Mouse (Mus musculus) adrenal gland, adult 2 months (tissue): Measurements from ENCODE around the gene Cd79a. TPM values are rescaled to one million over a fixed set of nuclear protein-coding genes. Genes with fewer than 3 reads are reported as not detected.
A peak's percentile ranks its signal among the peaks of the same experiment; 100 is the strongest.

ENCODE experiments used
- DNase-seq: peaks from one replicate; pipeline ENCODE4 v3.0.0; 2021
- long read RNA-seq: library from polyadenylated mRNA; stranded (forward); transcript quantifications from one replicate; pipeline ENCODE4 v2.0.0, GENCODE M21; 2021
- polyA plus RNA-seq: library from polyadenylated mRNA; depleted of rRNA; stranded (reverse); fragments of >200 nt; gene quantifications from 2 replicates; pipeline ENCODE4 v1.2.3, GENCODE M21; 2012; rRNA removed
- total RNA-seq, 2 experiments: library from RNA; stranded (reverse); gene quantifications; 2 replicates each; pipeline ENCODE4 v1.2.3; 2021

Gene Cd79a
- total RNA-seq (under 1 TPM; 0.46 to 0.86 TPM), polyA plus RNA-seq (2.2 and 3.1 TPM in 2 replicates)
- long read RNA-seq, result 0 reads

DNA sequence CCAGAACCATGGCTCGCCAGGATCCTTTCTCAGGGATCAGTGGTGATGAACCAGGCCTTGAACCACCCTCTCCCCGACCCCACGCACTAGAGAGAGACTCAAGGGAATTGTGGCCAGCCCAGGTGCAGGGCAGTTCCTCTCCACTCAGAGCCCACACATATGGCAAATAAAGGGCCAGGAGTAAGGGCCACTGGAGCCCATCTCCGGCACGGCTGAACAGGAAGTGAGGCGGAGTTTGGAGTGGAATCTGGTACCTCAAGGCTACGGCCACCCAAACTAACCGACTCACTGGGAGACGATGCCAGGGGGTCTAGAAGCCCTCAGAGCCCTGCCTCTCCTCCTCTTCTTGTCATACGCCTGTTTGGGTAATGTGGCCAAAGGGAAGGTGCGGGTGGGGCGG lies at the start of gene Cd79a:
Gene Cd79a, plus strand, starts transcription at position 158 of the 400 bp plus-strand sequence.
- DNase-seq, result no peak

DNA sequence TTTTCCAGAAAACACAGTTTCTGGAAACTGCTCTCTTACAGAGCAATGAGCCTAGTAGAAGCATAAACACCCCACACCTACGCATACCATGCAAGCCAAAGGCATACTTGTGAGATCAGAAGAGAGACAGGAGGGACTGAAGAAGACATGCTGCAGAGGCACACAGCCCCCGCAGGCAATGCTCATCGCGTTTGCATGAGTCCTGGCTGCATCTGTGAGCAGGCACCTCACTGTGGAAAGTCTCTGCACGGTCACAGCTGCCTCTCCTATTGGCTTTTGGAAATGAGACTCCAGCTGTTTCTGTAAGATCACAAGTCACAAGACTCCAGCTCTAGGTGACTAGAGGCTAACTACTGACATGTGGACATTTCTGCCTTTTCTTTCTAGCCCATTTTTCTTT lies 47.0 kb upstream of the Cd79a start:
- no peak for DNase-seq

DNA sequence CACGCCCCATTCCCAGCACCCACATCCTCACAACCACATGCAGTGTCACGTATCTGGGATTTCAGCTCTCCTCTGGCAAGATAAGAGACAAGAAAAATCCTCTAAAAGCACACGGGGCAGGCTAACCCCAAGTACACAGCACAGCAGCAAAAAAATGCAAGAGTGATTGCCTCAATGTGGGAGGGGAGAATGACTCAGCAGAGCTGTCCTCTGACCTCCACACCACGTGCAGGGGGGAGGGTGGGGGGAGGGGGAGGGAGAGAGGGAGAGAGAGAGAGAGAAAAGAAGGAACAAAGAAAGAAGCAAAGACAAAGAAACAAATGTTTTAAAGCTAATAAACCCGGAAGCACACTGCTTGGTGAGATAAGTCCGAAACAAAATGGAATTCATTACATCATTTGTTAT lies 46.3 kb upstream of the Cd79a start:
- DNase-seq, result peak; percentile 83

DNA sequence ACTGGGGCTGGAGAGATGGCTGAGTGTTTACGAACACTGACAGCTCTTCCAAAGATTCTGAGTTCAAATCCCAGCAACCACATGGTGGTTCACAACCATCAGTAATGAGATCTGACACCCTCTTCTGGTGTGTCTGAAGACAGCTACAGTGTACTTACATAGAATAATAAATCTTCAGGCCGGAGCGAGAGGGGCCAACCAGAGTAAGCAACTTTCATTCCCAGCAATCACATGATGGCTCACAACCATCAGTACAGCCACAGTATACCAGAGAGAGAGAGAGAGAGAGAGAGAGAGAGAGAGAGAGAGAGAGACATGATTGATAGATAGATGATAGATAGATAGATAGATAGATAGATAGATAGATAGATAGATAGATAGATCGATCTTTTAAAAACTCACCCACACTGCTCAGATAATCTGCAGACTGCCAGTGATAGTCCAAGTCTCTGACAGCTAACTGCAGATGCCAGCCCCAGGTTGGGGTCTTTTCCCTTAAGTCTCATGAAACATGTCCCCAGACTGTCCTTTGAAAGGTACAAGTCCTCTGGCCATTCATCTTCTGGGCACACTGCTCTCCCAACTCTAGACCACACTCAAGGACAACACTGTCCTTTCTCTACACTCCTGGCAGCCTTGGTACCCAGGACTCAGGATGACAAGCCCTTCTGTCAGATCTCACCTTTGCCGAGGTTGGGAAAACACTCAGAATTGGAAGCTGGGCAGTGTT lies 45.4 kb upstream of the Cd79a start:
- DNase-seq, result no peak

DNA sequence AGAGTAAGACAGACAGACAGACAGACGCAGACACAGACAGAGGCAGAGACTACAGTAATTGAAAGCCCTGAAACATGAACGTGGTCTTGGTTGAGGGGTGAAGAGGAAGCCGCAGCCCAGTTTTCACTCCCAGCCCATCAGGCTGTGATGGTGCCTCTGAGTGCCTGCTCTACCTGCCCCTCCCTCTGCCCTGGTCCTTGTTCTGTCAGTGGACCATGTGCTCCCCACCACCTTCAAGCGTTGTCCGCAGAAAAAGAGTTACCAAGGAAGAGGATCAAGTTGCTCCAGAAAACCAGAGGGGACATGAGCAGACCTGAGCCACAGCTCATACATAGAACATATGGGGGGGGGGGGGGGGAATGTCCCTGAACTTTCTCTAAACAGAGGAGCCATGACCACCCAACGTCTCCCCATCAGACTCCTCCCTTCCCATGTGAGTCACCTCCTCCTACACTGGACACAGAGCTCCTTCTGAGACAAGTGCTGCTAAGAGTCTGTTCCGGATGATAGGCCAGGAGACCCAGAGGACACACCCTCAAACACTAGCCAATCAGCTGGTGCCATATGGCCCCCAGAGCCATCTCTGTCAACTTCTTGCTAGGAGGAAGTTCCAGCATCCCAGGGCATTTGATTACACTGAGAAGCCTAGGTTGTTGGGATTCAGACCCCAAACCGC lies 44.5 kb upstream of the Cd79a start:
- DNase-seq, result no peak

DNA sequence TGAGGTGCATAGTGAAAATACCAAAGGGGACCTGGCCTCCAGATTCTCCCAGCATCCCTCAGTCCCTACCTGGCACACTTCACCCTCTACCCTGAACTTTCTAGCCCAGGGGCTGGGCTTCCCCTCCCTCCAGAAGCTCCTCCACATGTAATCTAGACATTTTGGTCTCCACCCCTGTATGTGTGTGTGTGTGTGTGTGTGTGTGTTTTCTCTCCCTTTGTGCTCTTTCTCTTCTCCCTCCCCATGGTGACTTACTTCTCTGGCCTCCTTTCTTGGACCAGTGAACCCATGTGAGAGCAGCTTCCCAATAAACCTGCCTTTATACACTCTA lies 44.0 kb upstream of the Cd79a start:
- no peak for DNase-seq

DNA sequence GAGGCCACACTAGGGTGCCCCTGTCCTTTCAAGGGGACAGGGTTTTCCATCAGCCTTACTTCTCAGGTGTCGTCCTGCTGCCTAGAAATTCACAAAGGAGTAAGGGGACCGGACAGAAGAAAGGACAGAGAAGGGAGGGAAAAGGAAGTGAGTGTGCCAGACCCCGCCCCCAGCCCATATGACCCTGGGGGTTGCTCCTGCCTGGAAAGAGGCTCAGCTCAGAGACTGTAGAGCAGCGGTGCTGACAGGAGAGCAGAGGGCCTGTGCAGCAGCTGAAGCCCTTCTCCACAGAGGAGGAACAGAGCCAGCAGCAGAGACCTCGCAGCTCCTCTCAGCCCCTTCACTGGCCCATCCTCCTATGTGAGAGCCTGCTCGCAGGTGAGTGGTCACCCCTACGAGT lies 43.5 kb upstream of the Cd79a start:
- DNase-seq, result no peak

DNA sequence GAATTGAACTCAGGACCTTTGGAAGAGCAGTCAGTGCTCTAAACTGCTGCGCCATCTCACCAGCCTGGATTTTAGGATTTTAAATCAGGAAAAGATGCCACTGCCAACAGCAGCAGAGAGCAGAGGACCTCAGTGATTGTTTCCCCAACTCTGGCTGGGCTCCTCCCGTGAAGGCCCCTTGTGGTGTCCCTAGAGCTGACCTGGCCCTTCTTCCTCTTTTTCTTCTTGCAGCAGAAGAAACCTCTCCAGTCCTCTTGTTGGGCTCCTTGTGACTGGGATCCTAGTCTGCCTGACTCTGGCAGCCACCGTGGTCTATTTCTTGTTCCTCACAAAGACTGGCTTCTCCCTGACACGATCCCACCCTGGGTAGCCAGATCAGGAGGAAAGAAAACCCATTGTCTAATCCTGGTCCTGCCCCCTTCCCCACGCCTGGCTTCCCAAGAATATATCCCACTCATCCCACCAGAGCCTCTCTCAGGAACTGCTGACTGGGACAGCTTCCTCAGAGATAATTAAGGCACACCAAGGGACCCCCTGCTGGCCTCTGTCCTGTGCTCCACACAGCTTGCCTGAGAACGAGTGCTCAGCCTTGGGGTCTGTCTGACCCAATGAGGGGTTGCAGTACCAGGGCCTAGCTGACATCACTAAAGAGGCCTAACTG lies 40.6 kb upstream of the Cd79a start:
- no peak for DNase-seq

DNA sequence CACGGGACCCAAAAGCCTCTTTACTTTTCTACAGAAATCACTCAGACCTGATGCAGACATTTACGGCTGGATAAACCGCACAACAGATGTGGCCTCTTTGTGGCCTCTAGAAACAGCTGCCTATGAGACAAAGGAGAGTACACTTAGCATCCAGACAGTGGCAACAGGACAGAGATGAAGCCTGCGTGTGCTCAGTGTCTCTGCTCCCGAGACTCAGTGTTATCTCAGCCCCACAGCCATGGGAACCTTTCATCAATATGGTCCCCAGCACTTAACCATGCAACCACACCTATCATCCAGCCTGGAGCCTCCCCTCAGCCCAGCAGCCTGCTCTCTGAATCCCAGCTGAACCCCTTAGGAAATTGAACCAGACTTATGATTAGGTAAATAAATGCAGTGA lies 37.9 kb upstream of the Cd79a start:
- DNase-seq, result no peak

DNA sequence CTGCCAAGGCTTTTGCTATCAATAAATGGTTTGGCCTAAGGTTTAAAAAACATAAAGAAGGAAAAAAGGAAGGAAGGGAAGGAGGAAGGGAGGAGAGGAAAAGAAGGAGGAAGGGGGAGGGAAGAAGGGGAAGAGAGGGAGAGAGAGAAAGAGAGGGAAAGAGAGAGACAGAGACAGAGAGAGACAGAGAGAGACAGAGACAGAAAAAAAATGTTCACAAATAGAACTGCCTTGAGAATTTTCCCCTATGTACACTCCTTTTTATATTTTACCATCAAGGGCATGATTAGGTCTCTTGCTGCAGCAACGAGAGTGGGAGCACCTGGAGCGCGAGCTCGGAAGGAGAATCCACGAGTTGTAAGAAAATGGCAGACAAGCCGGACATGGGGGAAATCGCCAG lies 35.3 kb upstream of the Cd79a start, which contains the start of gene Gm9844:
Gene Gm9844, plus strand, starts transcription at position 301 of the 400 bp plus-strand sequence.
- no peak for DNase-seq

DNA sequence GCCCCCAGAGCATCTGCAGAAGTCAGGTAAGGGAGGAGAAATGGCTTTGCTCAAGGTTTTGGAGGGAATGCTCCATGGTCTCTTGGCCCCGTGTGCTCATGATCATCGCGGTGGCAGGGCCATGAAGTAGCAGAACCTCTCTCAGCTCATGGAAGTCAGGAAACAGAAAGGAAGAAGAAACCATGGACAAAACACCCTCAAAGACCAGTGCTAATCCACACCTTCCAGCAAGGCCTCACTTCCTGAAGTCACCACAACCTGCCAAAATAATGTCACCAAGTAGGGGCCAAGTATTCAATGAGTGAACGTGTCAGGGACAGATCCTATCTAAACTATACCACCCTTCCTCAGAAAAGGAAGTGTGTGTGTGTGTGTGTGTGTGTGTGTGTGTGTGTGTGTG lies 34.3 kb upstream of the Cd79a start:
- no peak for DNase-seq

DNA sequence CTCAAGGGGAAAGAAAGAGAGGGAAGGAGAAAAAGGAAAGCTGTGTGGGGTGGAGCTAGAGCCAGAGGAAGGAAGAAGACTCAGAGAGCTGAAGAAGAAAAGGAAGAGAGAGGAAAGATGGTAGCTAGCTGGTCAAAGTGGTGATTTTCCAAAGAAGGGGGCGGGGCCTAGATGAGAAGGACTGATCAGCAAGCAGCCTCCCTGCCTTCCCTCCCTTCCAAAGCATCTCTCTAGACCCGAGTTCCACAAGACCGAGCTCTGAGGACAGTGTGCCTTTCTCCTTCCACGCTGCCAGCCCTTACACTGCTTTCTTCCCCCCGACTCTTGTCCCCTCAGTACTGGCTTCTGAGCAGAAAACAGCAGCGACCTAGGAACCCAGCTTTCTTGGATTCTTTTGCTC lies 33.0 kb upstream of the Cd79a start:
- no peak for DNase-seq

DNA sequence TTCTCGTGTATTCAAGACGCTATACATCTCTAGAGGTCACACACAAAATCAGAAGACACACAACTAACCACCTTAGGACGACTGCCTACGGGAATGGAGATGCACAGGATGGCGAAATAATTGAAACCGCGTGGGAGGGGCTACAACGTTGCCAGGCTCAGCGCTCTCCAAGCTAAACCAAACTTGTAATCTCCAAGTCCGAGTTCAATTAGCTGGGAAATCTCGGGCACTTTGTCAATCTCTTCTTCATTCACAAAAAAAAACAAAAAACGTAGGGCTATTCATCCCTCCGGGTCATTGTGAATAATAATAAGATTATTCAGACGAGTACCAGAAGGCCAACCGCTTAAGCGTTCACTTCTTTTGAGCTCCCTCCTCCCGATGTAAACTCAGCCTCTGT lies 28.1 kb upstream of the Cd79a start:
- no peak for DNase-seq

DNA sequence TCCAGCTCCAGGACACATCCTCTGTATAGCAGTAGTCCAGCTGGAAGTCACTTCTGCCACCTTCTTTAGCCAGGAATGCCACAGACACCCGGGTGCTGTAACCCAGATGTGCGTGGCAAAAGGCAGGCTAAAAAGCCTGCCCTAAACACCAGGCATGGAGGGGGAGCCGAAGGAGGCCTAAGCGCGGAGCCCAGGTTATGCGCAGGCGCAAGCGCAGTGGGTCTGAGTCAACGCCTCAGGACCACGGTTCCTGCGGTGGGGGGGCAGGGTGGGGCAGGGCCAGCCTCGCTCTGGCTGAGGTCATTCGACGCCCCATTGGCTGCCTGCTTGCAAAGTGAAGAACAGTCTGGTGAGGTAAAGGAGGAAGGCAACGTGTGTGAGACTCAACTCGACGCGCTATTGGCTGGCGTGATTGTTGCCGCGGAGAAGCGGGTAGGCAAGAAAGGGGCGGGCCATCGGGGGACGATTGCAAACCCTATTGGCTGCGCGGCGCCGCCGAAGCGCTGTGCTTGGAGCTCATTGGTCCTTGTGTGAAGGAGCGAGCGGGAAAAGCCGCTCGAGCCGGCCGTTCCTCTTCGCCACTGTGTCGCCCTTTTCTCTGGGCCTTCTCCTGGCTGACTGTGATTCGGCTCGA lies 27.5 kb upstream of the Cd79a start, which contains the start of the genes Lypd4 and Dmrtc2:
Gene Lypd4, minus strand, starts transcription at position 410 of the 634 bp plus-strand sequence.
Gene Dmrtc2, plus strand, starts transcription at position 526 of the 634 bp plus-strand sequence.
- DNase-seq, result no peak

DNA sequence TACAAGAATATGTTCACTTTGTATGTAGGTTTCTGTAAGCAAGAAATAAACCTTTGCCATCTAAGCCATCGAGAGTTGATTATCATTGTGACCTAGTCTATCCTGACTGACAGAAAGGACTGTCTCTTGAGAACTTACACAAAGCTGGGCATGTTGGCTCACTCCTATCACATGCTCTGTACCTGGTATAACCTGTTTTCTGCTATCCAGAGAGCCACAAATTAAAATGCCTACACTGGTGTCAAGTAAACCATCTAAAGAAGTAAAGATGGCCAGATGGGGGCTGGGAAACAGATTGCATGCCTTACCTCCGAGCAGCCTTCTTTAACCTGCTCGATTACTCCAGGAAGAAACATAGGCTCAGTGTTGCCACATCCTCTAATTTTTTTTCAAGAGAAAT lies 19.6 kb upstream of the Cd79a start:
- no peak for DNase-seq

DNA sequence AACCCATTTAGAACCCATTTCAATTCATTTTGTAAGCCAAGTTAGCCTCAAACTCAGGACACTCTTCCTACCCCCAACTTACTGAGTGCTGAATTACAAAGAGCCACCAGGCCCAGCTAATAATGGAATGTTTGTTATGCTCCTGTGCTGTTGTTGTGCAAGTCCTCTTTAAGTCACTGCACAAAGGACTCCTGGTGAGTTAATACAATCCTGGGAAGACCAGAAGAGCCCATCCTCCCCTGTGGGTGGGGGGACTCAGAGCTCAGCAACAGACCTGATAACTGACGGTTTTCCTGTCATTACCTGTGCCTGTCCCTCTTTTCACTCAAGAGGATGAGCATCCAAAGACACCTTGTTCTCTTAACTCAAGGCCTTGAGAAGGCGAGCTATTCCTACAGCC lies 17.6 kb upstream of the Cd79a start:
- no peak for DNase-seq

DNA sequence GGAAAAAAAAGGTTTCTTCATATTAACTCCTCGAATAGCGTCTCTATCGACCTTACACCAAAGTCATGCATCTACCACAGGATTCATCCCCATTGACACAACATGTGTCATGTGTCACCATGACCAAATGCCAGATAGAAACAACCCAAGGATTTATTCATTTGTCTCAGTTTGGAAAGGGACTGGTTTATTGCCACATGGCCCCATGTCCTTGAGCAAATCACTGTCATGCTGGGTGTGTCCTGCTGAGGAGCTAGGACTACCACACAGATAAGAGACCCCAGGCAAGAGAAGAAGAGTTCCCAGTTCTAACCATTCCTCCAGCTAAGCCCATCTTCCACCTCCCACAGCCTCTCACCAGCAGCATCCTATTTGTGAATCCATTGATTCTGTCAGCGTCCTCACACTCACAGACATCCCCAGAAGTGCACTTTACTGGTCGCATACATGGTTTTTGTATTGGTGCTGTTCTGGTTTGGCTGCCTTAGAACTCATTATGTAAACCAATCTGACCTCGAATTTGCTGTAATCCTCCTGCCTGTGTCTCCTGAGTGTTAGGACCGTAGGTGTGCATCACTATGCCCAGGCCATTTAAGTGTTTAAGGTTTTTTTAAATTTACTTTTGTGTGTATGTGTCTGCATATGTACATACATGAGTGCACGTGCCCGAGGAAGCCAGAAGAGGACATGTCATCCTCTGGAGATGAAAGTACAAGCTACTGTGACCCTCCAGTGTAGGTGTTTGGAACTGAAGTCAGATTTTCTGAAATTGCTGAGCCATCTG lies 14.6 kb upstream of the Cd79a start:
- peak; percentile 85 for DNase-seq

DNA sequence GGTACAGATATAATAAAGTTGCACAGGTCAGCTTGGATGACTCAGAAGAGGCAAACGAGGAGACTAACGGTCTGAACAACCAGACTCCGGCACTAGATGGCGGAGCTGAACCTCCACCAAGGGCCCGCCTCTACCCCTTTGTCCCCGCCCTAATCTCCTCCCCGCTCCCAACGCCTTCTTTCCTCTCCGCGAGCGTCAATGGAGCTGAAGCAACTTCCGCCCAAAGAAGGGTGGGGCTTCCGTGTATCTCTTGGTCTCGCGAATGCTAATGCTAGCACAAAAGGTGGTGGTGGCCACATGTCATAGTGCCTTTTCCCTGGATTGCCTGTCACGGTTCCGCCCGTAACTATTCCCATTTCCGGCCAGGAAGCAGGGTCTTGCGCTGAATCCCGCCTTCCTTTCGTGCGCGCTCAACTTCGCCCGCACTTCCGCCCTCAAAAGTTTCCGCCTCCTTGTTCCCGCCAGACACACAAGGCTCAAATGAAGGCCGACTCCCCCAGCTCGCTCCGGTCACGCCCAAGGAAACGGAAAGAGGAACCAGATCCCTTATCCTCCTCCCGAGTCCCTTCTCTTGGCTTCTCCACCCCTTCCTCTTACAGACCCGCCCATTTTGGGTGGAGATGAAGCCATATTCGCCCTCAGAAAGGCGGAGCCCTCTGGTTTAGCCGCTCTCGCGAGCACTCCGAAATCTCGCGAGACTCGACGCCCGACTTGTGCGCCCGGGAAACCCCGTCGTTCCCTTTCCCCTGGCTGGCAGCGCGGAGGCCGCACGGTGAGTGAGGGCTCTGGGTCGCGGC lies 13.1 kb upstream of the Cd79a start, which contains the start of gene Rps19:
Gene Rps19, plus strand, starts transcription at position 476 of the 797 bp plus-strand sequence.
- DNase-seq, result peak; percentile 98

DNA sequence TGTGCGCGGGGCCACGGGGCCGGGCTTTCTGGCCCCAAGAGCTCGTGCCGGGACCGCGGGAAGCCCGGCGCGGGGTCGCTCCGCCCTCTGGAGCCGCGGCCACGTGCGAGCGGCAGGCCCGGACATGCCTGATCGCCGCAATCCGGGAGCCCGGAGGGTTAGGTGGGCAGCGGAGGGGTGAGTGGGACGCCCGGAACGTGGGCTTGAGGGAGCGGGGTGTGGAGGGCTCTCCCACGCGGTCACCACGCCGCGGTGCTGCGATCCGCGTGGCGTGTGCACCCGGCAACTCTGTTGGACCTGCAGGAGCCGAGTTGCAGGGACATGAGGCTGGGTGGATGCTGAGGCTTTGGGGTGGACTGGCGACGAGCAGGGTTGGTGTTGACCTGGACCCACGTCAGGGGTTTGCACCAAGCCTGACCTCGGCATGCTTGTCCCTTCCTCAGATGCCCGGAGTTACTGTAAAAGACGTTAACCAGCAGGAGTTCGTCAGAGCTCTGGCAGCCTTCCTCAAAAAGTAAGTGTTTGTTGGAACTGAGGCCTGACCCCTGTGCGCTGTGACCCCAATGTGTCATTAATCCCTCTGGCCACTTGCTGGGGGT lies 12.4 kb upstream of the Cd79a start:
- DNase-seq, result no peak
